Mouse (Mus musculus): ENCODE results near the gene Plek. TPM values are rescaled to one million over a fixed set of nuclear protein-coding genes. Genes with fewer than 3 reads are reported as not detected.
"Not testable (repeated sequence)": the region's sequence is repeated elsewhere in the genome, so short reads cannot be mapped to it uniquely, and the experiment has no call there.

The Plek gene
- polyA plus RNA-seq (2021) = not detected

DNA sequence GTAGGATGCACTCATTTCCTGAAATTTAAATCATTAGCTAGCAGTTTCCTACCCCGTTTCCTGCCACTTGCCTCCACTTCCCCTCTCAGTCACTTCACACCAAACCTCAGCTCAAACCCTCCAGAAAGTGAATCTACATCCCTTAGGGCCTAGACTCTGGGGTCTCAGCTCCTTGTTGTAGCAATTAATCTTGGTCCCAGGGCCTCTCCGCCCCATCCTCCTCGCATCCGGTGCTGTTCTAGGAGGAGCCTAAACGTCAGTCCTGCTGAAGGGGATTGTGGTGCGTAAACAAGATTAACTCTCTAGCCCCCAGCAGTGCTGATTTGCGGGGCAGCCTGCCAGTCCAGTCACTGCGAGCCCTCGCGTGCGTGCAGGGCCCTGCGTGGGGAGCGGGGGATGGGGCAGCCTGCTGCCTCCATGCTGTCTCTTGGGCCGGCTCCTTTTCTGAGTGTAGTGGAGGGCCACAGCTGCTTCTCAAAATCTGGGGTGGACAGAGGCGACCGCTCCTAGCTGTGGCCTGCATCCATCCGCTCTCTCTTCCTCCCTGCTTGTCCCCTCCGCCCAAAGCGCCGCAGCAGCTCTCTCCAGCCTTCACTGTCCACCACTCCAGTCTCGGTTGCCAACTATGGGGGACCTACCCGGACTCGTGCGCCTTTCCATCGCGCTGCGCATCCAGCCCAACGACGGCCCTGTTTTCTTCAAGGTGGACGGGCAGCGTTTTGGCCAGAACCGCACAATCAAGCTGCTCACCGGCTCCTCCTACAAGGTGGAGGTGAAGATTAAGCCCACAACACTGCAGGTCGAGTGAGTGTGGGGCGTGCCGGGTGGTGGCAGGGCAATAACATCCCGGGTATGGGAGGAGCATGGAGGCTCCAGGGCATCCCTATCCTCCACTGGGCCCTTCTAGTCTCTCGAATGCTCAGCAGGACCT is at the start of gene Plek, which contains the start of gene Cnrip1:
TSS of gene Plek (minus strand) at position 837 of the 931 bp plus-strand sequence.
TSS of gene Cnrip1 (plus strand) at position 42 of the 931 bp plus-strand sequence.
- CTCF ChIA-PET = no interaction called here
- peaks cover 44% of the 10 kb centered on the region for H3K27me3 ChIP-seq
- in situ Hi-C loops (cut with MboI; ENCODE audit: low pct_unique_long_range_greater_than_20kb) = no loop called here
- TF ChIP-seq CTCF (IDR thresholded peaks at IDR 0.05) = no peak
- POLR2A ChIA-PET = no interaction called here
- peak; percentile 26 for ATAC-seq
- DNase-seq (ENCODE audit: low read depth, low spot score) = no peak

DNA sequence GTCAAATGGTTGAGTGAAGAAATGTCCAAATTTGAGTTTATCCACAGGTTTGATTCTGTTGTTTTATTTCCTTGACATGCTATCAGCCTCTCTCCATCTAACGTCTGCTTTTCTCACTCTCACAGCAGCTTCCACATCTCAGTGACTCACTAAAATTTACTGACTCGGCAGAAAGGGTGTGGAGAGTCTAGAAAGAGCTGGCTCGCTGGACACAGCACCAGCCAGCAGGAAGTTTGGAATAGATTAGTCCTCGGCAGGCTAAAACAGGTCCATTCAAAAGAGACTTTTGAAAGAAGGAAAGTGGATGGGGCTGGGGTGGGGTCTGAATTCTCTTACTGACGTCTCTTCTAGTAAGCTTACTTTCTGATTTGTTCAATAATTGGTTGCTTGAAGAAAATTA is 33.9 kb upstream of the Plek start:
- ATAC-seq = peak; percentile 57
- in situ Hi-C loops (cut with MboI; ENCODE audit: low pct_unique_long_range_greater_than_20kb) = no loop called here
- POLR2A ChIA-PET = no interaction called here
- CTCF ChIA-PET = no interaction called here
- TF ChIP-seq CTCF (IDR thresholded peaks at IDR 0.05) = no peak
- peaks cover 18% of the 10 kb centered on the region for H3K27me3 ChIP-seq
- no peak for DNase-seq (ENCODE audit: low read depth, low spot score)

DNA sequence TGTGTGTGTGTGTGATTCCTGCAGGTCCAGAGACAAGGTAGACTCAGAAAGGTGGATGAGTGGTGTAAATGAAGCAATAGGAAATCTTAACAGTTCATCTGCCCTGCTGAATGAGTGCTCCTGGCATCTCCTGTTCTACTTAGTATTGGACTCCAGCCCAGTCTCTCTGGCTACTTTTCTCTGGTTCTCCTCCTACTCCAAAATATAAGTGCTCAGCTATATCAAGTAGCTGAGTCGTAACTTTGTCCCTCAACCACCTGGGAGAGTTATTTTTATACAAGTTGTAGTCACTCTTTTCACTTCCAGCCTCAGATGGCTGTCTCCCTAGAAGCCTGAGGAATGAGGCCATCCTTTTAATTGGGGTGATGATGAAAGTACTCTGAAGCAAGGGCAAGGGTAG is 31.7 kb upstream of the Plek start:
- ChIA-PET POLR2A (no interaction called here), CTCF (no interaction called here)
- TF ChIP-seq CTCF (IDR thresholded peaks at IDR 0.05) = no peak
- ATAC-seq (peak; percentile 44), DNase-seq (ENCODE audit: low read depth, low spot score) (no peak)
- H3K27me3 ChIP-seq = peaks cover 19% of the 10 kb centered on the region
- in situ Hi-C loops (cut with MboI; ENCODE audit: low pct_unique_long_range_greater_than_20kb) = no loop called here

DNA sequence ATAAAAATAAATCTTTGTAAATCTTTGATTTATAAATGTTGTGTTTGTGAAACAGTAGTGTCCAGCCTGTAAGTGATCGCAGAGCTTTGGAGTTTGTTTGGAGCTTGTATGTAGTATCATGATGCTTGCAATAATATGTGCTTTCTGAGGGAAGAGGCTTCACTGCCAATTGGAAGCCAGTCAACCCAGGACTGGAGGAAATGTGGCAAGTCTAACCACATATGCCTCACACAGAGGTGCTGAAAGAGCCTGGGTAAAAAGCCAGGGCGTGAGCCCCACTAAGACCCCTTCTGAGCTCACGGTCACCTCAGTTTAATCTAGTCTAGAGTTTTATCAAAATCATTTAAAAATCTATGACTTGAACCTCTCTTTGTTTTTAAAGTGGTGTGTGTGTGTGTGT is 31.3 kb upstream of the Plek start:
- TF ChIP-seq CTCF (IDR thresholded peaks at IDR 0.05) = no peak
- ChIA-PET CTCF (interaction anchor here (1.1 to 1.3 kb wide), 2 partner anchors 13 to 31 kb away, joined by 3 to 5 read pairs; no protein-coding TSS in a partner anchor), POLR2A (no interaction called here)
- DNase-seq (ENCODE audit: low read depth, low spot score) (no peak), ATAC-seq (no peak)
- H3K27me3 ChIP-seq = peaks cover 23% of the 10 kb centered on the region
- in situ Hi-C loops (cut with MboI; ENCODE audit: low pct_unique_long_range_greater_than_20kb) = no loop called here

DNA sequence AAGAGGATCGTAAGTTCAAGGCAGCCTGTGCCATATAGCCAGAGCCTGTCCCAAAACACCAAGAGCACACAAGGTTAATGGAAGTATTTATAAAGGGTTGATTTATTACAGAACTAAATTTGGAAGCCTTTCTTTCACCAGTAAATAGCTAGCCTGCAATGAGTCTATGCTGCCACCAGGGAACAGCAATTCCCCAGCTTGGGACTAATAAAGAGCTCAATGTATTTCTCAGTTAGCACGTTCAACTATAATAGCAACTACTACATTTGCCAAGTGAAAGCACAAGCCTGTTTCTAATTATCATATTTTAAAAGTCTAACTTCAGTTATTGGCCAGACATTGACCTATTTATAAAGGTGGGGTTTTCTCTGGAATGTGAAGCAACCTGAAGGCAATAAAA is 30.8 kb upstream of the Plek start:
- DNase-seq (ENCODE audit: low read depth, low spot score) (no peak), ATAC-seq (no peak)
- peaks cover 25% of the 10 kb centered on the region for H3K27me3 ChIP-seq
- in situ Hi-C loops (cut with MboI; ENCODE audit: low pct_unique_long_range_greater_than_20kb) = no loop called here
- ChIA-PET CTCF (interaction anchor here (1.1 to 1.3 kb wide), 2 partner anchors 13 to 31 kb away, joined by 3 to 5 read pairs; no protein-coding TSS in a partner anchor), POLR2A (no interaction called here)
- TF ChIP-seq CTCF (IDR thresholded peaks at IDR 0.05) = peak; percentile 67

DNA sequence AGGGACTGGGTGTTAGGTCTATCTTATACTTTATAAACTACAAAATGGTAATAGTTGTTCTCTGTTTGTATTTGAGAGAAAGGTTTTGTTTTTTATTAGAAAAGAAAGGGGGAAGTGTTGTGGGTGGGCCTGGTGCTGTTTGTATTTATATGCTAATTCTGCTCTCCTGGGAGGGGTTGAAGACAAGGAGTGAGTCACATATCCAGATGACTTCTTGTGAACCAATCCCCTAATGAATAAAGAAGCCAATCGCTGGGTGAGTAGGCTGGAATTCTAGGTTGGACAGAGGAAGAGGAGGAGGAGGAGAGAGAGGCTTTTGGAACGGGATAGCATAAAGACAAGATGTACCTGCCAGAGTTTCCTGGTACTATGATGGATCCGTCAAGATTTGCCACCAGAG is 29.9 kb upstream of the Plek start:
- TF ChIP-seq CTCF (IDR thresholded peaks at IDR 0.05) = no peak
- CTCF ChIA-PET = interaction anchor here (1.3 kb wide), 1 partner anchor 12 kb away, joined by 3 read pairs; no protein-coding TSS in a partner anchor

DNA sequence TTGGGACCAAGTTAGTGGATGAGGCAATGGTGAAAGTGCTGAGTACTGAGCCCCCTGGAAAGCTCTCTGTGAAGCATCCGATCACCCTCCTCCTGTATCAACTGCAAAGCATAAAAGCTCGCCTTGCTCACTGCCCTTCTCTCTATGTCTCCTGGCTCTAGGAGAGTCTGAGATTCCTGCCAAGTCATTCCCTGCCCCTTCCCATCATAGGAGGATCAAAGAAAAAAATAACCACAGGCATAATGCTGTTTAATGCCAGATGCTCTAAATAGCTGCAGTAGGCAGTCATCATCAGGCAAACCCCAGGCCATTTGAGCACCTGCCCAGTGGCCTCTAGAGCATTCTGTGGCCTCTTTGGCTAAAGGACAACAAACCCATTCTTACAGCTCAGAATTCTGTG is 23.5 kb upstream of the Plek start:
- in situ Hi-C loops (cut with MboI; ENCODE audit: low pct_unique_long_range_greater_than_20kb) = no loop called here
- TF ChIP-seq CTCF (IDR thresholded peaks at IDR 0.05) = no peak
- ChIA-PET CTCF (no interaction called here), POLR2A (no interaction called here)
- DNase-seq (ENCODE audit: low read depth, low spot score) = no peak
- H3K27me3 ChIP-seq = peaks cover 19% of the 10 kb centered on the region
- no peak for ATAC-seq

More for the DNA sequence above, 29.9 kb upstream of the Plek start:
- no peak for DNase-seq (ENCODE audit: low read depth, low spot score)
- in situ Hi-C loops (cut with MboI; ENCODE audit: low pct_unique_long_range_greater_than_20kb) = no loop called here
- POLR2A ChIA-PET = no interaction called here
- no peak for ATAC-seq
- H3K27me3 ChIP-seq = peaks cover 28% of the 10 kb centered on the region

DNA sequence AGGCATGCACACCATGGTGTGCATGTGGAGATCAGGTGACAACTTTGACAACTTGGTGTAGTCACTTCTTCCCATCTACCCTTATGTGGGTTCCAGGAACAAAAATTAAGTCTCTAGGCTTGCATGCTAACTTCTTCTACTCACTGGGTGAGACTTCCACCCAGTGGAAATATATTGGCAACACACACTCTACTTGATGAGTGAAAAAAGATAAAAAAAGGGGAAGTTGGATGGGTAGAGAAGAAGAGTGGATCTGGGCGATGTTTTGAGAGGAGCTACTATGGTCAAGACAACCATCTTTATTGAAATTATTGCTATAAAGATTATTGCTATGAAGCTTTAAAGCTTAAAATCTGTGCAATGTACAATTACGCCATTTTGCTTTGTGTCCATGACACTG is 17.2 kb upstream of the Plek start:
- in situ Hi-C loops (cut with MboI; ENCODE audit: low pct_unique_long_range_greater_than_20kb); POLR2A ChIA-PET; DNase-seq (ENCODE audit: low read depth, low spot score); ATAC-seq; CTCF ChIA-PET: not testable (repeated sequence)
- peaks cover 12% of the 10 kb centered on the region for H3K27me3 ChIP-seq

DNA sequence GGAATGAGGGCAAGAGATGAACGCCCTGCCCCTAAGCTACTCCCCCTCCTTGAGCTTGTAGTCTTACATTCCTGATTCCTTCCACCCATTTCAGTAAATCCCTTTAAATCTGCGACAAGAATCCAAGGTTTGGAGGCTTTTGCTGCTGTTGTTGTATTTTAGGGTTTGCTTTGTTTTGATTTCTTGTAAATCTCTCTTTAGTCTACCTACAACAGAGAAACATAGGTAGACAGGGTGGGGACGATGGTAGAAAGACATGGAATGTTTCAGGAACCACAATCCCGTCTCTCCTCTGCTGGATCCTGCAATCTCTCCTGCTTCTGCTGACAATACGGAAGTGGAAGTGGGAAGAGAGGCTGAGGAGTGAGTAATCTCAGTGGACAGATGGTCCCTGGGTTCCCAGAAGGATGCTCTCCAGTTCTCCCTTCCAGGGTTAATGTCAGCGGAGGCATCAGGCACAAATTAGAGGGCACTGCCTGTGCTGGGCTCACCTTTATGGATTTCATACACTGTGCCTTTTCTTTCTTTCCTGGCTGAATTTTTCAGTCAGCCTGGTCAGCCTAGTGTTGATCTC is 382 bp upstream of the Plek start:
- H3K27me3 ChIP-seq = peaks cover 44% of the 10 kb centered on the region
- ChIA-PET CTCF (no interaction called here), POLR2A (no interaction called here)
- in situ Hi-C loops (cut with MboI; ENCODE audit: low pct_unique_long_range_greater_than_20kb) = no loop called here
- no peak for DNase-seq (ENCODE audit: low read depth, low spot score)
- ATAC-seq = no peak
- no peak for TF ChIP-seq CTCF (IDR thresholded peaks at IDR 0.05)

DNA sequence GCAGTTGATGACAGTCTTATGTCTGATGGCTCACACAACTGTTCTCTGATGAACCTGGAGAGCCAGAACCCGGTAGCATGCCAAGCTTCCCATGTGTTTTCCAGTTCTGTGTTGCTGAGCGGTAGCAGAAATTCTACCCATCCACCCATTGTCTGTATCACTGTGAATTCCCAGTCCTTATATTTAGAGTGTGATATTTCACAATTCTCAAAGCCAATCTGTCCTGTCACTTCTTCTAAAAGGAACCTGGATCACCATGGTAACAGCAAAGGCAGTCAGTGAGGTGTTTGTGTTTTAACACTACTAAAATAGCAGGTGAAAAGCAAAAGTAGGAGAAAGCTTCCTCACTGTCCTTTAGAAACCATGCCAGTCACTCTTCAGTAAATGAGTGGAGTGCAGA is 6.4 kb downstream of the Plek start:
- no peak for TF ChIP-seq CTCF (IDR thresholded peaks at IDR 0.05)
- in situ Hi-C loops (cut with MboI; ENCODE audit: low pct_unique_long_range_greater_than_20kb) = no loop called here
- ChIA-PET POLR2A (no interaction called here), CTCF (no interaction called here)
- DNase-seq (ENCODE audit: low read depth, low spot score) (no peak), ATAC-seq (no peak)
- peaks cover 25% of the 10 kb centered on the region for H3K27me3 ChIP-seq

DNA sequence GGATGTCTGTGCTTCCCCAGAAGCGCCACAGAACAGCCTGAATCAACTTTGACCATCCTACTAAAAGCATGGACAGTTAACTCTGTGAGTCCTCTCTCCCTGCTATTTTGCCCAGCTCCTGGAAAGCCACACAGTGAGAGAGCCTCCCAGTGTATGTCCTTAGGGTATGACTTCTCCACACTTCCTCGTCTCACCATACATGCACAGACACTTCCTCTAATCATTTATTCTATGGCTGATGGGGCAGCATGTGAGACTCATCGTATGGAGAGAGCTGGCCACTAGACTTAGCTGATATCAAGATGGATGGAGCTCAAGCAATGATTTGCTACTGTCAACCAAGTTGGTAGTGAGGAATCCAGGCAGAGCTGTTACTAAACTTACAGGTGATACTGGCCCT is 28.2 kb downstream of the Plek start:
- POLR2A ChIA-PET = no interaction called here
- no peak for TF ChIP-seq CTCF (IDR thresholded peaks at IDR 0.05)
- DNase-seq (ENCODE audit: low read depth, low spot score) = no peak
- no peak for ATAC-seq
- CTCF ChIA-PET = no interaction called here
- peaks cover 48% of the 10 kb centered on the region for H3K27me3 ChIP-seq
- in situ Hi-C loops (cut with MboI; ENCODE audit: low pct_unique_long_range_greater_than_20kb) = no loop called here
